Mouse (Mus musculus) adipocyte (in vitro differentiated cells): Measurements from ENCODE around the gene Taf12.
"Not testable (repeated sequence)": the region's sequence is repeated elsewhere in the genome, so short reads cannot be mapped to it uniquely, and the experiment has no call there.

ENCODE experiments used
- DNase-seq: peaks from one replicate; pipeline ENCODE4 v3.0.0-alpha.2; 2016; ENCODE audit warnings: low spot score

Taf12 gene

GRCm38 (mm10) chr4:132269740-132270560 lies 4.2 kb upstream of the Taf12 start:
- peak; percentile 91 for DNase-seq

DNA sequence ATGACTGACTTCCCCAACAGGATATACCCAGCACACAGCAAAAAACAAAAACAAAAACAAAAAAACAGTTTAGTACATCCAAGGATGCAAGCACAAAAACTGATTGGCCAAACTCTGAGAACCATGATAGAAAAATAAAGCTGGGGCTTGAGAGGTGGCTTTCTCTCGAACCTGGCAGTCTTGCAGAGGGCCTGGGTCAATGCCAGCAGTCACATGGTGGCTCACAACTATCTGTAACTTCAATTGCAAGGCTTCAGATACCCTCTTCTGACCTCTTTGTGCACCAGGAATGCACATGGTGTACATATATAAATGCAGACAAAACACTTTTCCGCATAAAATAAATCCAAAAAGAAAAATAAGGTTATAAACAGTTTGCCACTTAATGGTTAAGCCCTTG lies 1.0 kb upstream of the Taf12 start:
- peak; percentile 37 for DNase-seq

DNA sequence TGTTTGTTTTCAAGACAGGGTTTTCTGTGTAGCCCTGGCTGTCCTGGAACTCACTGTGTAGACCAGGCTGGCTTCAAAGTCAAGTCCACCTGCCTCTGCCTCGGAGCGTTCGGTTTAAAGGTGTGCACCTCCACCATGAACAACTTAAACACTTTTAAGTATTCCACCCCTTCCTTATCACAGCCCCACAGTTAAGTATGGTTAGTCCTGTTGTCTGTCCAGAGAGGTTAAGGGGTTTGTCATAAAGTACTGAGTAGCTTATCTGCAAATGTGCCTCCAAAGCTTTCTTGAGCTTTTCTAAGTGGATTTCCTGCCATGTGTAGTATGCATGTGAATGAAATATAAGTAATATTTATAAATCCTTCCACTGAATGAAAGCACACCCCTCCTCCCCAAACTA lies 1.8 kb downstream of the Taf12 start:
- DNase-seq: no peak

DNA sequence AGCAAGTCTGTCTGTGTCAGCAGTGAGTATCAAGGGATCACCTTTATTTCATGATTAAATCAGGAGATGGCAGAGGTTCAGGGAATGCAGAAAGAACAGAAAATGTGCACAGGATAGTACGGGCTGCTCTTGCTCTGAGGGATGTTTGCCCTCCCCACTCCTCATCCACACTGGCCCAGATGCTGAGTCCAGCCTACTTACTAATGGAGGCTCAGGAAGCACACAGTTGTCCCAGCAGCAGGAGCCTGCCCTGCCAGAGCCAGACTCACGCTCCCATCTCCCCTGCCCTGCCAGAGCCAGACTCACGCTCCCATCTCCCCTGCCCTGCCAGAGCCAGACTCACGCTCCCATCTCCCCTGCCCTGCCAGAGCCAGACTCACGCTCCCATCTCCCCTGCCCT lies 14.7 kb downstream of the Taf12 start:
- not testable (repeated sequence) for DNase-seq

- DNase-seq: no peak
Measured at GRCm38 (mm10) chr4:132291056-132291455, 16.9 kb downstream of the Taf12 start.

GRCm38 (mm10) chr4:132291624-132292335 lies 17.6 kb downstream of the Taf12 start:
- no peak for DNase-seq

- peak; percentile 45 for DNase-seq
Measured at GRCm38 (mm10) chr4:132292988-132293387, 18.8 kb downstream of the Taf12 start.

- no peak for DNase-seq
Measured at GRCm38 (mm10) chr4:132293682-132294240, 19.6 kb downstream of the Taf12 start.

DNA sequence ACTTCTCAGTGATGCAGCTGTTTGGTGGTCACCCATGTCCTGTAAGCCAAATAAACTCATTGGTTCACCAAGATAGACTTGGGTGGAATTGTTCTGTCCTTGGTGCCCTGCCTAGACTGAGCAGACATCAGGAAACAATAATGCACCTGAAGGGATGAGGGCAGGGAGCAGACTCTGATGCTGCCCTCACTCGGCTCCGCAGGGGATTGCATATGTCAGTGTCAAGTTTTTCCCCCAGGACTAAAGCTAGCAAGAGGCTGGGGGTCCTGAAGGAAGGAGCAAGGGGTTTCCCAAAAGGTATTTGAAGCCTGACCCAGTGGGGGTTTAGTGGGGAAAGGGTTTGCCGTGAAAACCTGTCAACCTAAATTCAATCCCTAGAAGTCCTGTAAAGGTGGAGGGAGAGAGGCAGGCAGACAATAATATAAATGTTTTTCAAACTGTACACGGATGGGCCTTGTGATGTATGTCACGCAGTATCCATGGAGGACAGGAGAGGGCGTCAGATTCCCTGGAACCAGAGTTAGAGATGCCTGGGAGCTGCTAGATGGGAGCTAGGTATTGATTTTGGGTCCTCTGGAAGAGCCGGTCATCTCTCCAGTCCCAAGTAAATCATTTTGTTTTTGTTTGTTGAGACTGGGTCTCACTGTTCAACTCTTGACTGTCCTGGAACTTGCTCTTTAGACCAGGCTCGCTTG lies 21.7 kb downstream of the Taf12 start:
- DNase-seq: no peak

- no peak for DNase-seq
Measured at GRCm38 (mm10) chr4:132299849-132300248, 25.7 kb downstream of the Taf12 start.

GRCm38 (mm10) chr4:132301486-132301885 lies 27.3 kb downstream of the Taf12 start:
- DNase-seq: no peak

- no peak for DNase-seq
Measured at GRCm38 (mm10) chr4:132301965-132302938, 28.1 kb downstream of the Taf12 start.

- DNase-seq: peak; percentile 54
Measured at GRCm38 (mm10) chr4:132302939-132303479, 28.8 kb downstream of the Taf12 start, which contains the start of gene Rab42. Gene Rab42, minus strand, starts transcription at chr4:132303385.

DNA sequence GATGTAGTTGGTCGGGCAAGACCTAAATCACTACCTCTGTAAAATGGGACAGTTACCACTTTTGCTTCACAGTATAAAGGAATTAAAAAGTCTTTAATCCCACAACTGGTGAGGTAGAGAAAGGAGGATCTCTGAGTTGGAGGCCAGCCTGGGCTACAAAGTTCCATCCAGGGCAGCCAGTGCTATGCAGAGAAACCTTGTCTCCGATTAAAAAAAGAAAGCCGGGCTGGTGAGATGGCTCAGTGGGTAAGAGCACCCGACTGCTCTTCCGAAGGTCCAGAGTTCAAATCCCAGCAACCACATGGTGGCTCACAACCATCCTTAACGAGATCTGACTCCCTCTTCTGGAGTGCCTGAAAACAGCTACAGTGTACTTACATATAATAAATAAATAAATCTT lies 29.3 kb downstream of the Taf12 start:
- not testable (repeated sequence) for DNase-seq

DNA sequence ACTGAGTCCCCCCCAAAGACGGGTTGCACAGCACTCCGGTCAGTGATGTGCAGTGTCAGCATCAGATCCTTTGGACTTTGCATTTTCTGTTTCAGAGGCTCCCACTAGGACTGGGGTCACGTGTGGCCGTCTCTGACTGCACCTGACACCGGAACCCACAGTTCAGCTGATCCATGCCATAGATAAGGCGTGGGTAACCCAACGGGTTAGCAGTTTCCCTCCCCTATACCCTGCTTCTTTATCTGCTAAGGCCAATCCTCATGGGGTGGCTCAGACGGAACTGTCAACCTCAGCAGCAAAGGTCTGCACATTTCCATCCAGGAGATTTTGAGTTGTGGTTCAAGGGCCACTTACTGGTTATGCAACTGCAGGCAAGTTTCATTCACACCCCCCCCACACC lies 31.1 kb downstream of the Taf12 start:
- DNase-seq: no peak

GRCm38 (mm10) chr4:132306004-132306403 lies 31.8 kb downstream of the Taf12 start:
- no peak for DNase-seq

DNA sequence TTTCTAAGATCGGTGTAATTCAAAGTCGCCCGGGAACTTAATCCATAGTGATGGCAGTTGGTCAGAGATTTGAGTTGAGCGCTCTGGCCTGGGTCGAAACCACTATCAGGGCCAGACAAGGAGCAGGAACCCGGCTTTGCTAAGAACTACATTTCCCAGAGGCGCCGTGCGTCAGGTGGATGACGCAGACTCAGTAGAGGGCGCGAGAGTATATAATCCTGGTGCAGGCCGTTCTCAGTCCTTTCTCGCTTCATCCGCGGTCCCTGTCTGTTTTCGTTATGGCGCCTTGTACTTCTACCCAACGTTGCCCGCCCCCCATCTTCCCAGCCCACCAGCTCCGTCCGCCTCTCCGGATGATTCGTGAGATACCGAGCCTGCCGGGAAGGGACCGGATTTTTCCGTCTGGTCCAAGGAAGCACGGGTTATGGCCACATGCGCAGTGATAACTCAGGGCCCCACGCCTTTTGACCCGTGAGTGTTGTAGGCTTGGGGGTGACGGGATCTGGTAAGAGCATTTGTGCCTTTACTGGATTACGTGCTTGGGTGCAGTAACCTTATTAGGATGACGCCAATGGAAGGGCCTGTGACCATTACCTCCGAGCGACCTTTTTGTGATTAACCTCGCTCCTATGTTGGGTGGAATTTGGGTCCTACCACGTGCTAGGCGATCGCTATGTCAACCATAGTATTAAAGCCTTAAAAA lies 34.4 kb downstream of the Taf12 start:
- peak; percentile 90 for DNase-seq

- DNase-seq: peak; percentile 44
Measured at GRCm38 (mm10) chr4:132309140-132309848, 35.1 kb downstream of the Taf12 start.

DNA sequence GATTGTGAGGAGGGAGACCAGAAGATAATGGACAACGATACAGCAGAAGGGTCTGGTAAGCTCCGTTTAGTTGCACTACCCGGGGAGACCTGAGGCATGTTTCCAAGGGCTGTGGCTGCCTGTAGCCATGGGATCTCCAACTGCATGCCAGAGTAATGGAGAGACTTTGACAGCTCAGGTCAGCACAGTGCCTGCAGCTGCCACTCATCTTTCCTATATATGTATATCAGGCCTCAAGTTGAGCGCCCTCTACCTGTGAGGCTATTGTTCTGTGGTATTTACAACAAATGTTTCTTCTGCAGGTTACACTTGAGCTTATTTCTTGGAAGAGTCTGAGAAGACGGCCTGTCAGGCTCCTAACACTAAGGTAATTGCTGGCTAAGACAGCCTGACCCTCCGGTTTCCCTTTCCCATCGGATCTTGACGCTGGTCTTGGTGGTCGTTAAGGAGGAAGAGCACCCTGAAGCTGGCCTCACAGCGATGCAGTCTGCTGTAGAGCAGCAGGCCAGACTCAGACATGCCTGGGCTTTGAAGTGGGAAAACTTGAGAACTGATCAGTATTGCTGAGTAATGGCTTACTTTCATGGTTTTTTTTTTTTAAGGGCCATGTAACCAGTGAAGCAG lies 35.8 kb downstream of the Taf12 start:
- DNase-seq: peak; percentile 61
